In the genomic region with DNA sequence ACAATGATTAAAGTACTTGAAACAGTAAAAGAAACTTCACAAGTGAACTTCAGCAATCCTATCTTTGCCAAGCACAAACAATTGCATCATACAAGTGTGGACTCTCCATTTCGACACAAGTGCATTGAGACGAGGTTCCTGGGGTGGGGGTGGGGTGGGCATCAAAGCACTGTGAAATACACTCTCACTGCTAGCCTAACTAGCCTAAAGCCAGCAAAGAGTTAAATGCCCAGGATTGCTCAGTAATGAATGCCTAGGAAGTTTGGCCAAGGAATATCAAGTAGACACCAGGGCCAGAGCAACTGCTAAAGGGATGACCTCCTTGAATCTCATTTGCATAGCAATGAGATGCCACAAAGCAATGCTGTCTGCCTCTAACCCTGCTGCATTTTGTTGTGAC, we compare ENCODE assay signal across 12 mouse cellular contexts. TPM values are rescaled to one million over a fixed set of nuclear protein-coding genes. Genes with fewer than 3 reads are reported as not detected.
DNase-seq lines count a peak whose midpoint lies in the region; ATAC-seq and TF ChIP-seq lines count a peak whose summit lies in the region.
"Had no signal": no experiment of that assay in that cellular context is flagged by ENCODE, and none has a peak within 500 bp of the region (broad histone marks: within the 10 kb centered on the region; RNA-seq: fewer than 3 reads in every experiment).

No protein-coding gene starts in this region.

- no peak overlapping the region for H3K27ac ChIP-seq in forebrain, postnatal 0 days (ENCODE audit: low read depth, low read length)
- H3K27ac ChIP-seq in neural tube, embryonic 15.5 days (replicated peaks) = 0 out of 2 replicates have a peak overlapping the region, but pooled peaks have one; percentile 58
- H3K27ac ChIP-seq in kidney, adult 2 months (ENCODE audit: insufficient read depth, low read depth, low read length) = no peak overlapping the region
- H3K27ac ChIP-seq: macrophage had no signal

- no peak overlapping the region for H3K4me3 ChIP-seq in lung, adult 2 months (replicated peaks; ENCODE audit: extremely low read depth, low read depth, low read length)
- H3K4me3 ChIP-seq in forebrain, postnatal 0 days (ENCODE audit: low read depth, low read length) = no peak overlapping the region
- H3K4me3 ChIP-seq in neural tube, embryonic 15.5 days (replicated peaks) = no peak overlapping the region
- H3K4me3 ChIP-seq in kidney, adult 2 months (ENCODE audit: insufficient read depth, low read depth, low read length) = no peak overlapping the region

- ATAC-seq in forebrain, postnatal 0 days = peak; percentile 74
- ATAC-seq in neural tube, embryonic 15.5 days (ENCODE audit: low FRiP score) = peak; percentile 80; the same call in 1 of the 2 replicates

- no peak overlapping the region for H3K4me2 ChIP-seq in forebrain, postnatal 0 days (ENCODE audit: low read depth)
- no peak overlapping the region for H3K4me2 ChIP-seq in neural tube, embryonic 15.5 days

- TF ChIP-seq POLR2A in lung, adult 2 months (IDR thresholded peaks at IDR 0.05; ENCODE audit: borderline replicate concordance, extremely low read depth, low read depth, low read length) = no peak
- TF ChIP-seq POLR2A in kidney, adult 2 months (IDR thresholded peaks at IDR 0.05; ENCODE audit: low read depth, low read length) = no peak

- no peak overlapping the region for H3K9ac ChIP-seq in forebrain, postnatal 0 days
- H3K9ac ChIP-seq in neural tube, embryonic 15.5 days (replicated peaks) = no peak overlapping the region

- no peaks in the 10 kb centered on the region for H3K9me3 ChIP-seq in forebrain, postnatal 0 days (ENCODE audit: low read length)
- H3K9me3 ChIP-seq in neural tube, embryonic 15.5 days (replicated peaks) = no peaks in the 10 kb centered on the region

- H3K4me1 ChIP-seq in lung, adult 2 months (ENCODE audit: control insufficient read depth, insufficient read depth, low read length) = peaks cover 6% of the 10 kb centered on the region
- no peaks in the 10 kb centered on the region for H3K4me1 ChIP-seq in forebrain, postnatal 0 days (ENCODE audit: insufficient read depth)
- H3K4me1 ChIP-seq in neural tube, embryonic 15.5 days = peaks cover 21% of the 10 kb centered on the region
- H3K4me1 ChIP-seq in kidney, adult 2 months (ENCODE audit: control insufficient read depth, insufficient read depth, low read length) = no peaks in the 10 kb centered on the region

- TF ChIP-seq CTCF in lung, adult 2 months (IDR thresholded peaks at IDR 0.05; ENCODE audit: insufficient read depth, low read length) = no peak
- no peak for TF ChIP-seq CTCF in forebrain, postnatal 0 days (IDR thresholded peaks at IDR 0.05; ENCODE audit: low read depth)
- no peak for TF ChIP-seq CTCF in kidney, adult 2 months (conservative IDR thresholded peaks at IDR 0.05; ENCODE audit: insufficient read depth, insufficient read length, low read depth, low read length)

- WGBS in lung, adult 2 months = 50% methylated on average over 2 of the region's 2 CpGs
- 11% methylated on average over 2 of the region's 2 CpGs for WGBS in forebrain, postnatal 0 days
- 17% methylated on average over 2 of the region's 2 CpGs for WGBS in neural tube, embryonic 15.5 days
- WGBS in kidney, adult 2 months = 87% methylated on average over 2 of the region's 2 CpGs

- peak; percentile 9 for DNase-seq in lung, adult 2 months
- no peak for DNase-seq in lung, postnatal 4 days
- DNase-seq in forebrain, postnatal 0 days = no peak
- peak; percentile 44 for DNase-seq in lung, postnatal 25 days (ENCODE audit: low spot score)
- DNase-seq in MN1 (ENCODE audit: low spot score) = no peak
- no peak for DNase-seq in natural killer cell, adult 2 months (ENCODE audit: low spot score in 2 of 2)
- no peak for DNase-seq in kidney, adult 2 months
- DNase-seq: adrenal gland, postnatal 36 days; kidney, postnatal 10 days had no signal

- H3K36me3 ChIP-seq in forebrain, postnatal 0 days (ENCODE audit: insufficient read depth) = no peaks in the 10 kb centered on the region
- no peaks in the 10 kb centered on the region for H3K36me3 ChIP-seq in neural tube, embryonic 15.5 days
- H3K36me3 ChIP-seq in kidney, adult 2 months (ENCODE audit: control insufficient read depth, insufficient read depth, low read length) = no peaks in the 10 kb centered on the region

- H3K27me3 ChIP-seq in forebrain, postnatal 0 days (ENCODE audit: insufficient read depth, low read length) = no peaks in the 10 kb centered on the region
- no peaks in the 10 kb centered on the region for H3K27me3 ChIP-seq in neural tube, embryonic 15.5 days (replicated peaks)
- no peaks in the 10 kb centered on the region for H3K27me3 ChIP-seq in kidney, adult 2 months (replicated peaks; ENCODE audit: control insufficient read depth, insufficient read depth, low read length)

RNA-seq across cellular contexts. Expression of a gene that starts 16.3 kb away (rescaled TPM):
- 2.1 and 2.7 TPM in 2 replicates for polyA plus RNA-seq in lung, adult 2 months (2012; rRNA removed)
- total RNA-seq in forebrain, postnatal 0 days (2014; rRNA removed) = 45.4 and 50.4 TPM in 2 replicates
- polyA plus RNA-seq in forebrain, postnatal 0 days (2015; fragmentation: Nextera tagmentation; extraction: Ambion mirVana) = 3.9 and 5.6 TPM in 2 replicates
- 7.8 and 10.2 TPM in 2 replicates for polyA plus RNA-seq in neural tube, embryonic 15.5 days (2015; fragmentation: Nextera tagmentation; extraction: Ambion mirVana)
- polyA plus RNA-seq in kidney, adult 2 months (2012; rRNA removed) = 0.14 and 0.18 TPM in 2 replicates
- polyA plus RNA-seq: C2C12 had no signal

Comparison
In these comparisons a context has a peak if more than half of its experiments do, and no peak if none do; other contexts are left out.
1. DNase-seq: peak in lung, adult 2 months (single experiment) and lung, postnatal 25 days (single experiment); none in lung, postnatal 4 days (0 of 2), forebrain, postnatal 0 days (single experiment), MN1 (single experiment), natural killer cell, adult 2 months (0 of 2) and kidney, adult 2 months (single experiment).